Mouse (Mus musculus) hematopoietic stem cell, adult 5-6 weeks (primary cell): Measurements from ENCODE around the gene Immt. TPM values are rescaled to one million over a fixed set of nuclear protein-coding genes. Genes with fewer than 3 reads are reported as not detected.
"Not testable (repeated sequence)": the region's sequence is repeated elsewhere in the genome, so short reads cannot be mapped to it uniquely, and the experiment has no call there.

Experiments used
- ATAC-seq, 2 experiments: fragments of 125-278 bp in 1 of 2; replicated peaks in 1 of 2; 2 replicates each; pipeline ENCODE4 v1.8.0; 2016 to 2017; ENCODE audit warnings: inconsistent platforms in 2 of 2, mild to moderate bottlenecking in 2 of 2, moderate number of reproducible peaks in 2 of 2, low read depth in 1 of 2, moderate TSS enrichment in 1 of 2; ENCODE audit not compliant: low FRiP score in 2 of 2, poor library complexity in 2 of 2, severe bottlenecking in 2 of 2, insufficient read depth in 1 of 2, low TSS enrichment in 1 of 2
- total RNA-seq: library from RNA; stranded (forward); fragments of 172-1452, 232-1000 nt; gene quantifications from 2 replicates; pipeline ENCODE4 v1.2.3, GENCODE M21; 2017

The Immt gene
- total RNA-seq, 1 experiment from 2014 or later = 121 TPM

DNA sequence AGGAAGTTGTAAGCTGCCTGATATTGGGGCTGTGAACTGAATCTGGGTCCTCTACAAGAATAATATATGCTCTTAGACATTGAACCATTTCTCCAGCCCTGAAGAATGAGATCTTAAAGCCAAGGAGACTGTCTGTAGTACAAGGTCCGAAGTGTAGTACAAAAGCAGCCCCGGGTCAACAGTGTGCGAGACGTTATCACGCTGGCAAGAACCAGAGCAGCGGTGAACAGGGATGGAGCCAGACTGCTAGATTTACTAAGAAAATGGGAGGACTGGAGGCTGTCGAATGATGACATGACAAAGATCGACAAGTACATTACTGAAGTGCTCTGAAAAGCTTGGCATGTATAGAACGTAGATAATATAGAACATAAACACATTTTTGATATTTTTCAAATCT lies 1.4 kb upstream of the Immt start:
- no peak for ATAC-seq

GRCm38 (mm10) chr6:71831581-71831960 lies 440 bp downstream of the Immt start:
- ATAC-seq = peak; percentile 98 to 99

- no peak for ATAC-seq
Measured at GRCm38 (mm10) chr6:71836811-71837210, 5.7 kb downstream of the Immt start.

DNA sequence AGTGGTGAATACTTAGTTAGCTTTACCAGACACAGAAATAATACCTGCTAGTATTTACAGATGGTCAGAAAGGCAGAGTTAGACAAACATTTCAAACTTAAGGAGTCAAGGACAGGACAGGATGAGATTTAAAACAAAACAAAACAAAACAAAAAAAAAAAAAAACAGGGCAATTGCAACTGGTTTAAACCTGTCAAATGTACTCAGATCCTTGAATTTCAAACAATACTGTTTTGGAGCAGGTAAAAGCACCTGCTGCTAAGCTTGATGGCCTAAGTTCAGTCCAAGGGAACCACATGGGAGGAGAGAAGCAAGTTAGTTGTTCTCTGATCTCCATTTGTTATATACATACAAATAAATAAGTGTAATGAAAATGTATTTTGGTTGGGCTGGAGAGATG lies 8.7 kb downstream of the Immt start:
- ATAC-seq = no peak

- ATAC-seq = no peak
Measured at GRCm38 (mm10) chr6:71840597-71841290, 9.6 kb downstream of the Immt start.

DNA sequence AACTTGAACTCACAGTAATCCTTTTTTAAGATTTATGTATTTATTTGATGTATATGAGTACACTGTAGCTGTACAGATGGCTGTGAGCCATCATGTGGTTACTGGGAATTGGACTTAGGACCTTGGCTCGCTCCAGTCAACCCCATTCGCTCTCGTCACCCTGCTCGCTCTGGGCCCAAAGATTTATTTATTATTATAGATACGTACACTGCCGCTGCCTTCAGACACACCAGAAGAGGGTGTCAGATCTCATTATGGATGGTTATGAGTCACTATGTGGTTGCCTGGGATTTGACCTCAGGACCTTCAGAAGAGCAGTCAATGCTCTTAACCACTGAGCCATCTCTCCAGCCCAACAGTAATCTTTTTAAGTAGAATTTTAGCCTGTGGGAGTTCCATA lies 15.8 kb downstream of the Immt start:
- ATAC-seq = not testable (repeated sequence)

- ATAC-seq = no peak
Measured at GRCm38 (mm10) chr6:71867751-71868150, 36.6 kb downstream of the Immt start.

DNA sequence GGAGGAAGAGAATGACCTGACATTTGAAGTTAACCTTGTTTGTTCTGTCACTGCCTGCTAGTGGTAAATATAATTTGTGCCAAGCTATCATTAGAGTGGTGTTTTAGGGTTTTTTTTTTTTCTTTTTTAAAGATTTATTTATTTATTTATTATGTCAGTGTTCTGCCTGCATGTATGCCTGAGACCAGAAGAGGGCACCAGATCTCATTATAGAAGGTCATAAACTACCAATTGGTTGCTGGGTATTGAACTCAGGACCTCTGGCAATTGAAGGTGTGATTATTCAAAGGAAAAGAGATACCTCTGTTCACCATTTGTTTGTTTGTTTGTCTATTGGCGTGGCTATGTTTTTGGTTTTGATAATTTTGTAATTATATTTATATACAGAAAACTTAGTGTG lies 37.7 kb downstream of the Immt start:
- no peak for ATAC-seq

- ATAC-seq = peak; percentile 81 to 83
Measured at GRCm38 (mm10) chr6:71871396-71871795, 40.3 kb downstream of the Immt start.

DNA sequence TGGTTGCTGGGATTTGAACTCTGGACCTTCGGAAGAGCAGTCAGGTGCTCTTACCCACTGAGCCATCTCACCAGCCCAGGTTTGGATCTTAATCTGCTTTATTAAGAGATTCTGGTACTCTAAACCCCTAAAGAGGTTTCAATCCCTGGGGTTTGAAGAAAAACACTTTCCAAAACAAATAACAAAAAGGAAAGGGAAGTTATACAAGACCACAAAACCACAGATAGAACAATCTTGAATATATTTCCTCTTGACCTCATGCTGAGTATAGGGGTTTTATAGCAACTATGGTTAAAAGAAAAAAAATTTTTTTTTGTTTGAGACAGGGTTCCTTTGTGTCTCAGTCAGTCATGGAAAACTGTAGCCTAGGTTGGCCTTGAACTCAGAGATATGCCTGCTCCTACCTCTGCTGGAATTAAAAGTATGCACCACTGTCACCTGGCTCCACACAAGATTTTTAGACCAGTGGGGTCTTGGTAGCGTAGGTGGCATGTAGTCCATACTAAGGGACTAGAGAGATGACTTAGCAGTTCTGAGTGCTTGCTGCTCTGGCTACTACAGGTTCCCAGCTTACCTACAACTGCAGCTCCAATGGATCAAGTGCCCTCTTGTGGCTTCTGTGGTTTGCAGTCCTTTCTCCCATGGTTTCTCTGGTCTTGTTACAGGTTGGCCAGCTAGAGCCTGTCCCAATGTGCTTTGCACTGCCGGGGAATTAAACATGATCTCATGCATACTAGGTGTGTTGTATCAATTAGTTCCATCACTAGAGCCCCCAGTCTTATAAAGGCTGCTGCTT lies 47.0 kb downstream of the Immt start:
- ATAC-seq = peak; percentile 37 to 44; a peak in 3 of 4 replicates

DNA sequence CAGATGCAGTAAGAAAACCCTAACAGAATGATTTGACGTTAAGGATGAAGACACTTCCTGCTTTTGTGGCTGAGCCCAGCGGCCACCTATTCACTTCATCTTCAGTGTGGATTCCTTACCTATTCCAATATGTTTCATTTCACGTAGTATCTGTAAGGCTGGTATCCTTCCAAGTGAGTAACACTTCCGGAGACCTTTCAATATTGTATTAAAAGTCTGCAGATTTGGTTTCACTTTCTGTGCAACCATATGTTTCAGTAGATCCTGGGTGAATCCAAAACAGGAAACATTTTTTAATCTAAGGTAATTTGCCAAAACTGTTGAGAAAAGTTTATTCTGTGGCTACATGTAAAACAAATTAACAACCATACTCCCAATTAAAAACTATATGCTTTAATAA lies 62.1 kb downstream of the Immt start:
- no peak for ATAC-seq

DNA sequence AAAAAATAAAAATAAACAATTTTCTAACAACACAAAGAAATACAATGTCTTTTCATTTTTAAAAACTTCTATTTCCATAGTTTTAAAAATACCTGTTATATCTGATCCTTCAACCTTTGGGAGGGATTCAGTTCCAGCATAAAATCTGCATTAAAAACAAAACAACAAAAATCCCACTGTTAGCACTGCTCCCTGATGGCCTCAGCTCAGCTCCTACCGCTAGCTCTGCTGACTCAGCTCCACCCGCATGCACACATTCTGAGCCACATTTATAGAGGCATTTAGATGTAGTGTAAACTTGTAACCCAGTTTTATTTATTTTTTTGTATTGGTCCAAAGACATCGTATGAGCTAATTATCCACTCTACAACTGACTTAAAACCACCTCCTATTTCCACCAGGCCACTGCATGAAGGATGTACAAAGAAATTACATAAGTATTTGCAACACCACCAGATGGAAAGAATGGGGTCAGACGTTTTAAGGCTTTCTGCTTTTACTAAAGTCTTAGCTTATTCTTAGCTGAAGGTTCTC lies 76.6 kb downstream of the Immt start:
- ATAC-seq = no peak

- peak; percentile 92 to 93 for ATAC-seq
Measured at GRCm38 (mm10) chr6:71908481-71909381, 77.6 kb downstream of the Immt start, which contains the start of the genes Ptcd3 and Polr1a. TSS of gene Ptcd3 (minus strand) at chr6:71908750. TSS of gene Polr1a (plus strand) at chr6:71909053.

GRCm38 (mm10) chr6:71909384-71909783 lies 78.3 kb downstream of the Immt start:
- no peak for ATAC-seq

DNA sequence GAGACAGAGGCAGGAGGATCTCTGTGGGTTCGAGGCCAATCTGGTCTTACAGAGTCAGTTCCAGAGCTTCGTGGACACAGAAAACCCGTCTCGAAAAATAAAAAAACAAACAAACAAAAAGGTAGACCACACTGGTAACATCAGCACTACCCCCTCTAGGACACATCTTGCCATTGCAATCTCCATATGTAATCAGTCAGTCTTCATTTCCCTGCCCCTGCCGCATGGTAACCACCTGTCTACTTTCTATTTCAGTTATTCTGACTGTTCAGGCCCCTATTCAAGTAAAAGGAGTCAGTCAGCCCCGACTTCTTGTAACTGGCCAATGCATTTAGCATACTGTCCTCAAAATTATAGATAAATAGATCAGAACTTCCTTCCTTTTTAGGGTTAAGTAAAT lies 78.7 kb downstream of the Immt start:
- ATAC-seq = no peak

DNA sequence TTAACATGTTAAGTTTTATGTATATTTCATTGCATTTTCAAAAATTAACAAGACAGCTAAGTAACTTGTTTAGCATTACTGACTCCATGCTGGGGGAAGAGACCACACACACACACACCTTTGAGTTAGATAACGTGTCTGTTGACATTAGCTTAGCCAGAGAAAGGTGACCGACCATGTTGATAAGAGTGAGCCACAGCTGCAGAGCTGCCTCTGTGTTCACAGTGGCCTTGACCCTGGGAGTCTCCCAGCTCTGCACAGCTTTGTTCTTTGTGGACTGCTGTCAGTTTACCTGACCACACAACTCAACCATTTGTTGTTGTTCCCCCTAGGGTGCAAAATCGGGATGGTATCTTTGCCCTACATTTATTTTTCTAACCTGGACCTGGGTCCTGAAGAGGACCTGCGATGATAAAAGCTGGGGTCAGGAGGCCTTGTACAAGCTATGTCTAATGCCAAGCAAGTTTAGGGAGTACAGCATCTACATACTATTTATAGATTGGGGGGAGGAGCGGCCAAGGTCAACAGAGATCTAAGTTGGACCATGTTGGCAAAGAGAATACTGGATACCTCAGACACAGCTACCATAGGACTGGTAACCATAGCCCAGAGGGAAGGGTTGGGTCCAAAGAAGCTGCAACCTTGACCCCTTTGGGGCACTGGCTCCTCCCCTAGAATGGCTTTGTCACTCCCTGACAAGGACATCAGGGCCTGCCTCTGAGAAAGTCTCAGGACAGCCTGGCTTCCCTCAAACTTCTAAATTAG lies 80.7 kb downstream of the Immt start:
- ATAC-seq = no peak

DNA sequence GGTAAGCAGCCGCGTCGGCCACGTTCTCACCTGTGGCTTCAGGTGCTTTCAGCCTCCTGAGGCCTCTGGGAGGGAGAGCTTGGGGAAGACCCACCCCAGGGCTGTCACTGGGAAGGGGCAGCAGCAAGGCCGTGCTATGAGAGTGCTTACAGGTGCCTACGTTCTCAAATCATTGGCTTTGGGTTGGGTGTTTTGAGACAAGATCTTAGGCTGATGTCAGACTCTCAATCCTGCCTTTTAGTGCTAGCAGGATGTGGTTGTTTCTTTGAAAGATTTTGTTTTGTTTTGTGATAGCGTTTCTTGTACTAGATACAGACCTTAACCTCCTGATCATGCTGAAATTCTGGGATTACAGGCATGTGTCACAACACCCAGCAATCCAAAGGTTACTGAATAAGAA lies 89.6 kb downstream of the Immt start:
- ATAC-seq = no peak
